Mouse (Mus musculus) bone marrow, adult 2 months (tissue): ENCODE results near the gene Fchsd2. TPM values are rescaled to one million over a fixed set of nuclear protein-coding genes. Genes with fewer than 3 reads are reported as not detected.

Experiments used
- H3K27ac ChIP-seq: fragments of 200-500 bp; 2 replicates; pipeline ENCODE4 v1.5.1; 2012; ENCODE audit warnings: low read depth, mild to moderate bottlenecking, control low read depth, inconsistent platforms, low read length; ENCODE audit not compliant: control insufficient read depth, poor library complexity, insufficient read depth
- H3K4me1 ChIP-seq: fragments of 200-500 bp; 2 replicates; pipeline ENCODE4 v1.6.1; 2011; ENCODE audit warnings: low read length; ENCODE audit not compliant: control insufficient read depth, insufficient read depth
- H3K4me3 ChIP-seq: fragments of 200-500 bp; replicated peaks from 2 replicates; pipeline ENCODE3; 2011; ENCODE audit warnings: mild to moderate bottlenecking, low read depth, low read length, control low read depth; ENCODE audit not compliant: control insufficient read depth
- CTCF ChIP-seq: fragments of 200-500 bp; IDR thresholded peaks from 2 replicates; pipeline ENCODE4 v1.5.1; 2011; ENCODE audit warnings: low read length, control low read depth; ENCODE audit not compliant: control insufficient read depth, insufficient read depth
- POLR2A ChIP-seq: fragments of 200-500 bp; IDR thresholded peaks from 2 replicates; pipeline ENCODE4 v1.6.1; 2011; ENCODE audit warnings: low read depth, mild to moderate bottlenecking, control low read depth, low read length, borderline replicate concordance; ENCODE audit not compliant: control insufficient read depth
- WGBS: fragments of 180-500 bp; shearing (Covaris S2); methylation state at CpG from one replicate; pipeline ENCODE4 v1.1.7; 2018; 5-methylcytosine and 5-hydroxymethylcytosine counted together
- polyA plus RNA-seq: library from polyadenylated mRNA; stranded (reverse); fragments of >200 nt; gene quantifications from 2 replicates; pipeline ENCODE4 v1.2.4, GENCODE M21; 2011; ENCODE audit warnings: low replicate concordance; ENCODE audit not compliant: missing spikeins, insufficient read depth, insufficient read length

Gene Fchsd2
- polyA plus RNA-seq, 1 experiment: 22.6 TPM

- TF ChIP-seq POLR2A: no peak
- no peak for TF ChIP-seq CTCF
- Histone ChIP-seq H3K4me3 (no peak overlapping the region), H3K27ac (no peak overlapping the region), H3K4me1 (no peaks in the 10 kb centered on the region; the same call in 1 of the 2 replicates)
- 30% methylated on average over 3 of the region's 3 CpGs for WGBS
Observed at GRCm38 (mm10) chr7:101213515-101214263, 121.0 kb downstream of the Fchsd2 start.

- Histone ChIP-seq H3K4me1 (no peaks in the 10 kb centered on the region; the same call in 1 of the 2 replicates), H3K4me3 (no peak overlapping the region), H3K27ac (no peak overlapping the region)
- WGBS: 80% methylated on average over 2 of the region's 2 CpGs
- TF ChIP-seq POLR2A (no peak), CTCF (no peak)
Observed at GRCm38 (mm10) chr7:101216724-101217123, 124.1 kb downstream of the Fchsd2 start.

GRCm38 (mm10) chr7:101223501-101223900 is 130.8 kb downstream of the Fchsd2 start:
- TF ChIP-seq CTCF (no peak), POLR2A (no peak)
- H3K4me3 ChIP-seq: no peak overlapping the region
- no peak overlapping the region for H3K27ac ChIP-seq
- no peaks in the 10 kb centered on the region; the same call in 1 of the 2 replicates for H3K4me1 ChIP-seq
- WGBS: 73% methylated on average over 2 of the region's 2 CpGs

GRCm38 (mm10) chr7:101229336-101229735 is 136.7 kb downstream of the Fchsd2 start:
- Histone ChIP-seq H3K4me1 (no peaks in the 10 kb centered on the region; the same call in 1 of the 2 replicates), H3K4me3 (no peak overlapping the region), H3K27ac (no peak overlapping the region)
- 68% methylated on average over 1 of the region's 1 CpGs for WGBS
- TF ChIP-seq CTCF (no peak), POLR2A (no peak)

GRCm38 (mm10) chr7:101231458-101231857 is 138.8 kb downstream of the Fchsd2 start:
- H3K4me1 ChIP-seq: no peaks in the 10 kb centered on the region; the same call in 1 of the 2 replicates
- no peak overlapping the region for H3K4me3 ChIP-seq
- WGBS: 32% methylated on average over 2 of the region's 2 CpGs
- TF ChIP-seq POLR2A: no peak
- no peak for TF ChIP-seq CTCF
- no peak overlapping the region for H3K27ac ChIP-seq

GRCm38 (mm10) chr7:101232716-101233115 is 140.1 kb downstream of the Fchsd2 start:
- Histone ChIP-seq H3K27ac (no peak overlapping the region), H3K4me3 (no peak overlapping the region), H3K4me1 (no peaks in the 10 kb centered on the region; the same call in 1 of the 2 replicates)
- TF ChIP-seq POLR2A (no peak), CTCF (no peak)
- 69% methylated on average over 3 of the region's 3 CpGs for WGBS

- no peaks in the 10 kb centered on the region for H3K4me1 ChIP-seq
- 79% methylated on average over 8 of the region's 8 CpGs for WGBS
- H3K27ac ChIP-seq: no peak overlapping the region
- no peak overlapping the region for H3K4me3 ChIP-seq
- TF ChIP-seq POLR2A: no peak
- TF ChIP-seq CTCF: no peak
Observed at GRCm38 (mm10) chr7:101236712-101237473, 144.2 kb downstream of the Fchsd2 start.

- no peaks in the 10 kb centered on the region; the same call in 1 of the 2 replicates for H3K4me1 ChIP-seq
- WGBS: 81% methylated on average over 4 of the region's 4 CpGs
- H3K4me3 ChIP-seq: no peak overlapping the region
- no peak overlapping the region for H3K27ac ChIP-seq
- TF ChIP-seq CTCF (no peak), POLR2A (no peak)
Observed at GRCm38 (mm10) chr7:101248760-101249159, 156.1 kb downstream of the Fchsd2 start.
